Mouse (Mus musculus) embryo, embryonic 9.5 days (tissue): ENCODE data around the gene Paqr4.
A peak's percentile ranks its signal among the peaks of the same experiment; 100 is the strongest.
"Not testable (repeated sequence)": the region's sequence is repeated elsewhere in the genome, so short reads cannot be mapped to it uniquely, and the experiment has no call there.

Experiments
- DNase-seq: peaks from one replicate; pipeline ENCODE4 v3.0.0-alpha.2; 2017; ENCODE audit errors: extremely low spot score

The Paqr4 gene

DNA sequence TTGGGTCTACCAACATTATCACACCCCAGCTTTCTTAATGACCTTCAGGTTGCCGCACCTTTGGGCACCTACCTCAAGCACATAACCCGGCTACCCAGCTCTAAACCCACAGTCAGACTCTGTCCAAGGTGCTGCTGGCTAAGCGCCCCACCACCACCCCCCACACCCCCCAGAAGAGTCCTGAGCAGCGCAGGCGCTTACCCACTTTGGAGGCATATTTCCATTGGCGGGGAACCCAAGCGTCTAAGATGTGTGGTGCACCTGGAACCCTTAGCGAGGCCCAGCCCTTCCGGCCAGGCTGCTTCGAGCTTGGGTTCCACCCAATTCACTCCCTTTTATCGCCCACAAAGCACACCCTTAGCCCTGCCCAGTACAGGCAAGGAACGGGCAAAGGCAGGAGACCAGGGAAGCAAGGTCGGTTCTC, at the start of gene Paqr4:
Gene Paqr4, minus strand, starts transcription at position 270 of the 424 bp plus-strand sequence.
- DNase-seq, result no peak

- no peak for DNase-seq
Observed at GRCm38 (mm10) chr17:23789749-23790268, 49.1 kb upstream of the Paqr4 start.

GRCm38 (mm10) chr17:23788973-23789372, 48.3 kb upstream of the Paqr4 start:
- no peak for DNase-seq

GRCm38 (mm10) chr17:23786510-23786931, 45.9 kb upstream of the Paqr4 start:
- DNase-seq, result peak; percentile 39

DNA sequence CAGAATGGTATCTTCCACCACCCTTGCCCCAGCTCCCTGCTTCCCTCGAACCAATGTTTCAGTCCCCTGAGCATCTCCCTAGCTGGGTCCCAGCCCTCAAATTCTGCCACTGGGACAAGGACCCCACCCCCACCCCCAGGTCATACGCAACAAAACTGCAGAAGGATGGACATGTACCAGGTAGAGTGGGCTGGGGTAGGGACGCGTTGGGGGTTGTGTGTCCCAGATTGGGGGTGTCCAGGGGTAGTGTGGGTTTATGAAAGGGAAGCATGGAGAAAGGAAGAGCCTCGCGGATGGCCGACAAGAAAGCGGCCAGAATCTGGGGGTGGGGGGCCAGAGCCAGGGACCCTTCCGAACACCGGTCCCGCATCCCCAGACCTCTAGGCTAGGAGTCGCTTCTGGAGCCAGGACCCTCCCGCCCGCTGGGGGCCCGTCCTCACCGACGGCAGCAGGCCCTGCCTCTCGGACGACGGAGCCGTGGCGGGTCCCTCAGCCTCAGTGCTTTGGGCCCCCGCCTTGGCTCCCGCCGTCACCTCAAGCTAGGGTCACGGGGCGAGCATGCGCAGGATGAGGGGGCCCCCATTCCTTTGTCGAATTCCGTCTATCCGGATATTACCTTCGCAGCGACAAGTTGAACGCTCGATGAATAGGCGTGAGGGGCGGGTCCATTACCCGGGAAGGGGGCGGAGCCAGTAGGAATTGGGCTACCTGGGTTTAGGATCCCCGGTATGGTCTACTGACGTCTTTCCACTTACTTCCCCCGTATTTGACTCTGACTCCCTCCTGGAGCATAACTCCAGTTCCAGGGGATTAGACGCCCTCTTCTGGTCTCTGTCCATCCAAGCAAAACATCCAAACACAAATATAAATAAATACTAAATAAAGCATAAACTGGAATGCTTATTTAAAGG, 45.1 kb upstream of the Paqr4 start, which contains the start of gene Flywch2:
Gene Flywch2, minus strand, starts transcription at position 521 of the 911 bp plus-strand sequence.
- peak; percentile 80 for DNase-seq

GRCm38 (mm10) chr17:23783352-23783751, 42.7 kb upstream of the Paqr4 start:
- no peak for DNase-seq

DNA sequence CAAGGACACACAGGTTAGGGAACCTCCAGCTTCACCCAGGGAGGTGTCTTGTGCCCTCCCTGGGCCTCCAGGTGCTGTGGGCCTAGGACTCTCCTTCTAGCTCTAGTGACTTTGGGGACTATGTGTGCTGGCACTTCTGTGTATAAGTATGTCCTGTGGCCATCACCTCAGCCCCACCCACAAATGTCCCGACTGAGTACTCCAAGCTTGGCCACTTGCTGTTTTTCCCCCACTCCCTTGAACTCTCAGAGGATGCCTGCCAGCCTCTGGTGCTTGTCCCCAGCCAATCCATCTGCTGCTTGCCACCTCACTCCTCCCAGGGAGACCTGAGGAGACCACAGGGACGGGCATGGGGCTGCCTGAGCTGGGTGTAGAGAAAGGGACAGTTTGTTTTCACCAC, 37.8 kb upstream of the Paqr4 start:
- no peak for DNase-seq

GRCm38 (mm10) chr17:23777141-23777540, 36.5 kb upstream of the Paqr4 start:
- DNase-seq, result no peak

DNA sequence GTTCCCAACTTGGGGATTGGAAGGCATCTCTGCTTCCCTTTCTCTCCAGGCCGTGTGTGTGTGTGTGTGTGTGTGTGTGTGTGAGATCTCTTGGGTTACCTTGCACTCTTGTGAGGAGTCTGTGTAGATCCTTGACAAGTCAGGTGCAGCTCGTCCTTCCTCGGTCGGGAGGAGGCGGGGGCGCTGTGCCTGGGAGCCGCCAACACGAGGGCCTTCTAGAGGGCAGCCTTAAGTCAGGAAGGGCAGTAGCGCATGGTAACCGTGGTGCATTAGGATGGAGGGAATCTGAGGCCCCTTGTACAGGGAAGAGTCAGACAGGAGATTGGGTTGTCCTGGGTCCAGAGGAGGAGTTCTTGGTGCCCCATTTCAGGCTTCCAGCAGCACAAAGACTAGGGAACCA, 35.5 kb upstream of the Paqr4 start:
- no peak for DNase-seq

DNA sequence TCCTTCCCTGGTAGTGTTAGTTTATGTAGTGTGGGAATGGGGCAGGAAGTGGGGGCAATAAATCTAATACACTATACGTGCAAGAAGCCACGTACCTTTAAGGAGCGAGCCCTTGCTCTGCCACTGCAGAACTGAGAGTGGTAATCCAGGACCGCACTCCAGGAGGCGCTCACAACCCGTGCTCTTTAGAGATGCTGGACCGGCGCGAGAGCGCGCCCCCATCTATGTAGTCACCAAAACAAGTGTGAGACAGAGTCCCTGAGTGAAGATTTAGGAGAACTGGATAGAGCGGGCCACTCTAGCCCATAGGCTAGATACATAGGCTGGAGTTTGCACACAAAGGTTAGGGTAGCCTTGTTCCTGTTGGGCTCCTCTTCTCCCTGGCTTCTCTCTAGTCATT, 33.4 kb upstream of the Paqr4 start:
- DNase-seq, result peak; percentile 79

DNA sequence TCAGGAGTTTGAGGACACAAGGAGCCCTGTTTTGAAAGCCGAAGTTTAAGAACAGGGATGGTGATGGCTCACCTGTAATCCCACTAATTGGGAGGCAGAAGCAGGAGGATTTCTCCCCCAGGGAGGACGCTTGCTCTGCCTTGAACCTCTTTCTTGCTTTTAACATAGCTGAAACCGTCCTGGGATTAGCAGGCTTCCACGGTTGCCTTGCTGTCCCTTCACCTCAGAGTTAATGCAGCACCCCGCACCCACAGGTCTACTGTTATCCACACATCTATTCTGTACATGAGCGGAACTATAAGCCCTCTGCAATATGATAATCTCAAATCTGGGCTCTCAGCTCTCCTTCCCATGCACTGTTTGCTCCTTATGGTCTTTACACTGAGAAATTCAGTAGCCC, 33.0 kb upstream of the Paqr4 start:
- DNase-seq, result no peak

DNA sequence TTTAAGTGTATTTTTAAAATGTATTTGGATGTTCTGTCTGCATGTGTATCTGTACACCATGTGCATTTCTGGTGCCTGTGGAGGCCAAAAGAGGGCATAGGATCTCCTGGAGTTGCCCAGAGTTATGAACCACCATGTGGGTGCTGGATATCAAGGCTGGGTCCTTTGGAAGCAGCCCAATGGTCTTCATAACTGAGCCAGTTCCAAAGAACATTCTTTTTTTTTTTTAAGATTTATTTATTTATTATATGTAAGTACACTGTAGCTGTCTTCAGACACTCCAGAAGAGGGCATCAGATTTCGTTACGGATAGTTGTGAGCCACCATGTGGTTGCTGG, 31.5 kb upstream of the Paqr4 start:
- not testable (repeated sequence) for DNase-seq

DNA sequence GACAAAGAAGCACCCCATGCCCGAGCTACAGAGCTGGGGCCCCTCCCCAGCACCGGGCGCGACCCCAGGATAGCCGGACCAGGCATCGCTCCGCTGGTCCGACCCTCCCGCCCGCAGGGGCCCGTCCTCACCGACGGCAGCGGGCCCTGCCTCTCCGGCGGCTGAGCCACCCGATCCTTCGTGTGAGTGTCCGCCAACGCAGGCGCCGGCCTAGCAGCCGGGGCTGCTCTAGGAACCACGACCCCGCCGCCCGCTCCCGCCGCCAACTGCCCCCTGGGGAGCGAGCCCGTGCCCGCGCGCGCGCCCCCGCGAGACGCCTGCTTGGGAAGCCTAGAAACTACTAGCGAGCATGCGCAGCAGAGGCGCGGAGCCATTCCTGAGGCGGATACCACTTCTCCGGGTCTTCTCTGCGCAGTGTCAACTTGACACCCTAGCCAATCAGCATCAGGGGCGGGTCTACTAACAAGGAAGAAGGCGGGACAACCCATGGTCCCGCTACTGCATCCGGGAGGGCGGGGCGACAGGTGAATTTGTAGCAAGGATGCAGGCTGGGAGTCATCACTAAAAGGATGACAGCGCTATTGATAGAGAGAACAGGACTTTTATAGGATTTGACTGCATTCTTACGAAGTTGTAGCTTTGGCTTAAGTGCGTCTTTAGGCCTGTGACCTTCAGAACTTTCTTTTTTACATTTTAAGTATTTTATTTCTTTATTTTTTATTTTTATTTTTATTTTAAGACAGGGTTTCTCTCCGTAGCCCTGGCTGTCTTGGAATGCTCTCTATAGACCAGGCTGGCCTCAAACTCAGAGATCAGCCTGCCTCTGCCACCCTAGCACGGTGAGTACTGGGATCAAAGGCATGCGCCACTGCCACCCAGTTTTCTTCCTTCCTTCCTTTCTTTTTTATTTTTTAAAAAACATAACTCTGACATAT, 30.9 kb upstream of the Paqr4 start, which contains the start of gene Flywch1:
Gene Flywch1, minus strand, starts transcription at position 319 of the 935 bp plus-strand sequence.
- peak; percentile 99 for DNase-seq

GRCm38 (mm10) chr17:23770896-23771283, 30.2 kb upstream of the Paqr4 start:
- DNase-seq, result no peak

GRCm38 (mm10) chr17:23770493-23770892, 29.8 kb upstream of the Paqr4 start:
- DNase-seq, result no peak

GRCm38 (mm10) chr17:23762976-23763375, 22.3 kb upstream of the Paqr4 start:
- DNase-seq, result no peak

GRCm38 (mm10) chr17:23761155-23761554, 20.5 kb upstream of the Paqr4 start:
- DNase-seq, result no peak

GRCm38 (mm10) chr17:23760231-23760630, 19.6 kb upstream of the Paqr4 start:
- no peak for DNase-seq

- DNase-seq, result no peak
Observed at GRCm38 (mm10) chr17:23758801-23759200, 18.1 kb upstream of the Paqr4 start.

GRCm38 (mm10) chr17:23757581-23757980, 16.9 kb upstream of the Paqr4 start:
- DNase-seq, result no peak

DNA sequence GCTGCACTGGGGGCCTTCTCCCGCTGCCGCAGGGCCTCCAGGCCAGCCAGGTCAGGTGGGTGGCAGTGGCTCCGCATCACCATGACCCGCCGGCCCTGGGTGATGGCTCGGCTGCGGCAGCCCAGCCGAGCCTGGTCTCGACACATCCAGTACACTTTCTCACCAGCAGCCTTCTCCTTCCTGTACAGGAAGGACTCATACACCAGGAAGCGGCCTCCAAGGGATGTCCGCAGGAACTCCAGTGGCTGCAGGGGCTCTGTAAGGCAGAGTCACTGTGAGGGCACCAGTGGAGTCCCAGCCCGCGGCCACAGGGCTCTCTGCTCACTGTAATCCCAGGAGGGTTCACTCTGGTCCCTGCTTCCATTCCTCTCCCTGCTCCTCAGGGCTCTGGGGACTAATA, 15.0 kb upstream of the Paqr4 start:
- no peak for DNase-seq
